Mouse (Mus musculus) Patski (cell line): ENCODE results near the gene Gm28230. TPM values are rescaled to one million over a fixed set of nuclear protein-coding genes. Genes with fewer than 3 reads are reported as not detected.

Experiments
- ATAC-seq: fragments of 100-300 bp; one replicate; pipeline ENCODE4 v1.8.0; 2021
- CTCF ChIA-PET: fragments of 350-600 bp; sonication (Branson Sonifier 250); formaldehyde crosslinking; loops from one replicate; lab custom pipeline; 2022; ENCODE audit warnings: inconsistent platforms; lab: Charles Lee
- POLR2A ChIA-PET: fragments of 350-600 bp; sonication (Branson Sonifier 250); formaldehyde crosslinking; loops from one replicate; lab custom pipeline; 2022; ENCODE audit warnings: antibody characterized with exemption, inconsistent platforms; lab: Charles Lee
- DNase-seq: peaks from one replicate; pipeline ENCODE4 v3.0.0-alpha.2; 2011; ENCODE audit warnings: low read depth, low spot score
- H3K27me3 ChIP-seq: fragments of 371-371 bp; one replicate; pipeline ENCODE4 v1.5.1; 2021
- CTCF ChIP-seq: fragments of 100-300 bp; IDR thresholded peaks from one replicate; pipeline ENCODE4 v1.5.1; 2021
- in situ Hi-C: fragments of 300-500 bp; cut with MboI; formaldehyde crosslinking; loops from 3 replicates; pipeline ENCODE4 v1.11.1; 2018; ENCODE audit warnings: low pct_unique_long_range_greater_than_20kb, mixed read lengths
- polyA plus RNA-seq: library from polyadenylated mRNA; unstranded; gene quantifications from one replicate; pipeline ENCODE4 v1.2.3, GENCODE M21; 2021

Gene Gm28230
- polyA plus RNA-seq, 1 experiment from 2014 or later = 0.73 TPM

GRCm38 (mm10) chr2:74721882-74722281 is 4.6 kb upstream of the Gm28230 start:
- no peak for ATAC-seq
- H3K27me3 ChIP-seq = no peaks in the 10 kb centered on the region
- ChIA-PET CTCF (no interaction called here), POLR2A (no interaction called here)
- in situ Hi-C loops = no loop called here
- no peak for DNase-seq
- TF ChIP-seq CTCF = no peak

DNA sequence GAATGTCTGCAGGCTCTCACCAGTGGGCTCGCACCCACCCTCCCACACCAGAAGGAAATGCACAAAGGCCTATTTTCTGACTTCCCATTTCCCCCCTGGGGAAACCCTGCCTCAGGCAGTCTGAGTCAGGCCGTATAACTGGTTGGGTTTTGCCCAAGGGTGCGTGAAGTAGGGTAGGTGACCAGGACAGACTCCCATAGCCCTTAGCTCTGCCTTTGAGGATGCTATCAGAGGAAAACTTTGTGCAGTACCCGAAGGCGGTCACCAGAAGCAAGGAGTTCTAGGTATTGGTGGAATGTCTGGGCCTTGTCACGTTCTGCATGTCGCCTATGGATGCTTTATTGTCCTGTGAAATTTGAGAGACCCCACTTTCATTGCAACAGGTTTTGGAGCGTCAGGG is 3.6 kb upstream of the Gm28230 start:
- in situ Hi-C loops = no loop called here
- ATAC-seq (no peak), DNase-seq (no peak)
- CTCF ChIA-PET = no interaction called here
- no peak for TF ChIP-seq CTCF
- POLR2A ChIA-PET = no interaction called here
- no peaks in the 10 kb centered on the region for H3K27me3 ChIP-seq

DNA sequence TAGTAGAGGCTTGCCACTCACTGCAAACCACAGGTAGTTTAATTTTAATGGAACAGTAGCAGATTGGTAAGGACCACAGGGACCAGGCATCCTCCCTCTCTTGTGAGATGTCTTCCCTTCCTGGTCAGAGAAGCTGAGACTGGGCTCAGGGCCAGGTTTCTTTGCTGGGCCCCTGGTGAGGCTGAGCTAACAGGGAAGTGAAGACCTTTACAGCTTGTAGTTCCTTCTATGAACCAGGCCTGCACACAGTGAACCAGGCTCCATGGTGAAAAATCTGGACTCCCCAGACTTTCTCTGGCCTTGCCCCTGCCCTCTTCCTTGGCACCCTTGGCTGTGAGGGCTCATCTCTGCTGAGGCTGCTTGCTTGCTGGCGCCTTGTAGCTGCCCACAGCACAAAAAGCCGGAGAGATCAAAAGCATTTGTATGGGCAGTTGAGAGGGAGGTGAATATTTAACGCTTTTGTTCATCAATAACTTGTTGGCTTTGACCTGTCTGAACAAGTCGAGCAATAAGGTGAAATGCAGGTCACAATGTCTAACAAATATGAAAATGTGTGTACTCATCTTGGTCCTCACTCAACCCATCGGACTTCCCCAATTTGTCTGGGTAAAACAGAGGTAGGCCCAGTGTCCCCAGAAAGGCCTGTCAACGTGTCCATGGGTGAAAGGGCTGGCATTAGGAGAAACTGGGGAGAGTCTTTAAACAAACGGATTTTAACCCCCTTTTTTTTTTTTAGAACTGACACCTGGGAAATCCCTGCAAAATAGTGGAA is 2.1 kb upstream of the Gm28230 start:
- in situ Hi-C loops = no loop called here
- no peaks in the 10 kb centered on the region for H3K27me3 ChIP-seq
- CTCF ChIA-PET = interaction anchor here (0.7 kb wide), 1 partner anchor 426 kb away, joined by 3 read pairs; no protein-coding TSS in a partner anchor
- TF ChIP-seq CTCF = no peak
- POLR2A ChIA-PET = no interaction called here
- ATAC-seq = no peak
- no peak for DNase-seq

DNA sequence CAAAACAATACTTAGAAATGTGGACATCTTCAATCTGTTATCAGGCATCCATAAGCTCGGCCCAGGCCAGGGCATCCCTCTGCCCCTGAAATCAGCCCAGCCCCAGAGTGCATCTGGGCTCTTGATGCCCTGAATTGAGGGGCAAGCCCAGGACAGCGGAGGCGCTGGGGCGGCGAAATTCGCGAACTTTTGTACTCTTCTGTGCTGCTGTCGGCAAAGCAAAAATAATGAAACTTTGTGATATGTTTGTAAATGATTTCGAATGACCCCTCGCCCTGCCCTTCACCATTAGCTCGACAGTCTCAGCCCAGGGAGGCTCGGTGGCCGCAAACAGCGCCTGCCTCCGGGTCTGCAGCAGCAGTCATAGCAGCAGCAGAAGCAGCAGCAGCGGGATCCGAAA is 1.4 kb upstream of the Gm28230 start:
- ChIA-PET CTCF (no interaction called here), POLR2A (no interaction called here)
- in situ Hi-C loops = no loop called here
- DNase-seq (no peak), ATAC-seq (no peak)
- TF ChIP-seq CTCF = no peak
- H3K27me3 ChIP-seq = no peaks in the 10 kb centered on the region

DNA sequence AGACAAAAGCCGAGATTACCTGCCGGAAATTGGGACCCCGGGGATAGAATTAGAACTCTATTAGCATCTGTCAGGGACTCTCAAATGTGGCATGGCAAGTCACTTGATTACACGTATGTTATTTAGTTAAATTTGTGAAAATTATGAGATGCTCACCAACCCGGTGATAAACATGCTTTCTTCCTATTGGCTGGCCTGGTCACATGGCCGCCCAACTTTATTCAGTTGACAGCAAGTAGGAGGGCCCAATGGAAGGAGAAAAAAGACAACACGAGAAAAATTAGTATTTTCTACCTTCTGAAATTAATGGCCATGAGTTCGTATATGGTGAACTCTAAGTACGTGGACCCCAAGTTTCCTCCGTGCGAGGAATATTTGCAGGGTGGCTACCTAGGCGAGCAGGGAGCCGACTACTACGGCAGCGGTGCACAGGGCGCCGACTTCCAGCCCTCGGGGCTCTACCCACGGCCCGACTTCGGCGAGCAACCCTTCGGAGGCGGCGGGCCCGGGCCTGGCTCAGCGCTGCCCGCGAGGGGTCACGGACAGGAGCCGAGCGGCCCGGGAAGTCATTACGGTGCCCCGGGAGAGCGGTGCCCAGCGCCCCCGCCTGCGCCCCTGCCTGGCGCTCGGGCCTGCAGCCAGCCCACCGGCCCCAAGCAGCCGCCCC is 578 bp downstream of the Gm28230 start:
- no peak for DNase-seq

GRCm38 (mm10) chr2:74727640-74728302 is 1.2 kb downstream of the Gm28230 start:
- ChIA-PET POLR2A (no interaction called here), CTCF (no interaction called here)
- DNase-seq (no peak), ATAC-seq (no peak)
- no peaks in the 10 kb centered on the region for H3K27me3 ChIP-seq
- in situ Hi-C loops = no loop called here
- TF ChIP-seq CTCF = no peak

More for the DNA sequence above, 578 bp downstream of the Gm28230 start:
- no peak for ATAC-seq
- no peaks in the 10 kb centered on the region for H3K27me3 ChIP-seq
- ChIA-PET POLR2A (no interaction called here), CTCF (no interaction called here)
- in situ Hi-C loops = no loop called here
- no peak for TF ChIP-seq CTCF

DNA sequence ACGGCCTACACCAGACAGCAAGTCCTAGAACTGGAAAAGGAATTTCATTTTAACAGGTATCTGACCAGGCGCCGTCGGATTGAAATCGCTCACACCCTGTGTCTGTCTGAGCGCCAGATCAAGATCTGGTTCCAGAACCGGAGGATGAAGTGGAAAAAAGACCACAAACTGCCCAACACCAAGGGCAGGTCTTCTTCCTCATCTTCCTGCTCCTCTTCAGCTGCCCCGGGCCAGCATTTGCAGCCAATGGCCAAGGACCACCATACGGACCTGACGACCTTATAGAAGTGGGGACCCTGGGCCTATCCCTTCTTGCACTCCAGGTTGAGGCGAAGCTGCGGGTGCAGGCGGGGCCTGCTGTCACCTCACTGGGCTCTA is 1.8 kb downstream of the Gm28230 start:
- ATAC-seq = no peak
- TF ChIP-seq CTCF = no peak
- POLR2A ChIA-PET = no interaction called here
- in situ Hi-C loops = no loop called here
- CTCF ChIA-PET = no interaction called here
- no peaks in the 10 kb centered on the region for H3K27me3 ChIP-seq
- no peak for DNase-seq

DNA sequence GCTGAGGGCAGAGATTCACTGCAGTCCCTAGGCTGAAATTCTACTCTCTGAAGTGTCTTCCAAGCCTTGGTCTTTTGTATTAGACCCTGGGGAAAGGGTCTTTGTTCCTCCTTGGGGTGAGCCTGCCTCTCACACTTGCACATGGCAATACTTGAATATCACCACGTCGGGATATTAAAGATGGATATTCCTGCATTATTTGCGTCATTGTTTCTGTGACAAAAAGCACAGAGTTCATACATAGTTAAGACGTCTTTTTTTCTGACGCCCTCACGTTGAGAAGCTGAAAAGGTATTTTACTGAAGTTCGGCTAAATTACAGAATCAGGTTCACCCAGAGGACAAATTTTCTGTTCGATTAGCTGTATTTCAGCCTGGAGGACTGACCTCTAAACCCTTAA is 3.8 kb downstream of the Gm28230 start:
- DNase-seq (no peak), ATAC-seq (no peak)
- in situ Hi-C loops = no loop called here
- POLR2A ChIA-PET = interaction anchor here (0.6 kb wide), 1 partner anchor 555 kb away, joined by 4 read pairs; no protein-coding TSS in a partner anchor
- no peaks in the 10 kb centered on the region for H3K27me3 ChIP-seq
- CTCF ChIA-PET = no interaction called here
- TF ChIP-seq CTCF = no peak

DNA sequence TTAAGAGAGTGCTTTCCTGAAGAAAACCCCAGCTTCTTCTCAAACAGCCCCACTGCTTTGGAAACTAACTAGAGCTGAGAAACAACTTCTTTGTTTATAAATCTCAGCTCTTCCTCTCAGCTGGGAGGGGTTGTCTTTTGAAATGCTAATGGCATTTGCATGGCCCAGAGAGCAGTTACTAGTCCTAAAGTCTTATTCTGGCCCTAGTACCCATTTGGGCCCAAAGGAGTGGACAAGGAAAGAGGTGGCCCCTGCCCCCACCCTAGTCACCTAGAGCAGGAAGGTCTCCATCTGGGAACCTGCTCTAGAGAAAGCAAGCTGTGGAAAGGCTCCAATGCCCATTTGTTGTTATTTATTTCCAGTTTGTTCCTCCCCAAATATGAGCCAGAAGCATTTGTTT is 4.5 kb downstream of the Gm28230 start:
- TF ChIP-seq CTCF = no peak
- in situ Hi-C loops = no loop called here
- H3K27me3 ChIP-seq = no peaks in the 10 kb centered on the region
- ChIA-PET CTCF (no interaction called here), POLR2A (no interaction called here)
- ATAC-seq (no peak), DNase-seq (no peak)

- in situ Hi-C loops = no loop called here
- no peaks in the 10 kb centered on the region for H3K27me3 ChIP-seq
- CTCF ChIA-PET = no interaction called here
- ATAC-seq (no peak), DNase-seq (no peak)
- TF ChIP-seq CTCF = no peak
- POLR2A ChIA-PET = no interaction called here
These were observed 5.4 kb downstream of the Gm28230 start for GRCm38 (mm10) chr2:74731799-74732512.
